In the genomic region with DNA sequence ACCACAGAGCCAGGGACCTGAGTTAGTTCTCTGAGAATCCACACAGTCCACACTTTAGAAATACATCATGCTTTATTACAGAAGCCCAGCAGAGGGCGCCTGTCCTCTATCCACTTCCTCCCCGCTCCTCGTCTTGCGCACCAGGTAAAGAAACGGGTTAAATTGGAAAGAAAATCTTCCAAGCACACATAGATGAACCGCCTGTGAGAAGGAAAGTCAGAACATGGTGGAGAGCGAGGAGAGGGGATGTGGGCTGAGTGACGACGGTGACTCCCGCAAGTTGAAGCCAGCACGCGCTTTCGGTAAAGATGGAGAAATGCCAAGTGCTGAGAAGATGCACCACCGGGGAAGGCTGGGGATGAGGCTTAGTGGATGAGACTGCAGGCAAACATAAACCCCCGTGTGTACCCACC, we compare ENCODE assay signal across 8 mouse cellular contexts. TPM values are rescaled to one million over a fixed set of nuclear protein-coding genes. Genes with fewer than 3 reads are reported as not detected.
A peak's percentile ranks its signal among the peaks of the same experiment; 100 is the strongest.
DNase-seq lines count a peak whose midpoint lies in the region; ATAC-seq and TF ChIP-seq lines count a peak whose summit lies in the region.

No protein-coding gene starts in this region.

- 4% methylated on average over 15 of the region's 15 CpGs for WGBS in forebrain, embryonic 10.5 days
- WGBS in heart, postnatal 0 days = under 1% methylated on average over 15 of the region's 15 CpGs
- WGBS in liver, embryonic 16.5 days (ENCODE audit: insufficient replicate concordance) = 3% methylated on average over 15 of the region's 15 CpGs
- 1% methylated on average over 15 of the region's 15 CpGs for WGBS in neural tube, embryonic 14.5 days

- H3K9me3 ChIP-seq in ES-Bruce4 (replicated peaks; ENCODE audit: control insufficient read depth, insufficient read depth, low read length, poor library complexity, severe bottlenecking) = no peaks in the 10 kb centered on the region
- H3K9me3 ChIP-seq in forebrain, embryonic 10.5 days = no peaks in the 10 kb centered on the region
- H3K9me3 ChIP-seq in heart, postnatal 0 days (replicated peaks; ENCODE audit: control insufficient read depth, low read length) = no peaks in the 10 kb centered on the region
- no peaks in the 10 kb centered on the region for H3K9me3 ChIP-seq in liver, embryonic 16.5 days (replicated peaks; ENCODE audit: control insufficient read depth, low read length)
- H3K9me3 ChIP-seq in neural tube, embryonic 14.5 days (ENCODE audit: control insufficient read depth, low read length) = no peaks in the 10 kb centered on the region

- H3K27me3 ChIP-seq in ES-Bruce4 (ENCODE audit: control insufficient read depth, insufficient read depth, low read length, poor library complexity, severe bottlenecking) = no peaks in the 10 kb centered on the region
- peaks cover 11% of the 10 kb centered on the region; the same call in 1 of the 2 replicates for H3K27me3 ChIP-seq in forebrain, embryonic 10.5 days (ENCODE audit: poor library complexity, severe bottlenecking)
- 0 out of 2 replicates have a peak, but pooled peaks cover 8% of the 10 kb centered on the region for H3K27me3 ChIP-seq in heart, postnatal 0 days (ENCODE audit: control insufficient read depth, insufficient read depth, low read length)
- no peaks in the 10 kb centered on the region; the same call in 1 of the 2 replicates for H3K27me3 ChIP-seq in liver, embryonic 16.5 days (ENCODE audit: control insufficient read depth, insufficient read depth, low read depth, low read length)
- H3K27me3 ChIP-seq in neural tube, embryonic 14.5 days (ENCODE audit: control insufficient read depth, insufficient read depth, low read length) = no peaks in the 10 kb centered on the region

- ATAC-seq in heart, postnatal 0 days (ENCODE audit: insufficient read depth, low read depth) = peak; percentile 27; the same call in 1 of the 2 replicates
- ATAC-seq in liver, embryonic 16.5 days (ENCODE audit: low read depth) = no peak
- peak; percentile 65 for ATAC-seq in neural tube, embryonic 14.5 days (ENCODE audit: low read depth)

- no peak for TF ChIP-seq EP300 in ES-Bruce4 (IDR thresholded peaks at IDR 0.05; ENCODE audit: insufficient read depth, low read depth, low read length)
- TF ChIP-seq EP300 in heart, postnatal 0 days (IDR thresholded peaks at IDR 0.05; ENCODE audit: low read depth) = no peak

- peaks cover 2% of the 10 kb centered on the region for H3K4me1 ChIP-seq in ES-Bruce4 (ENCODE audit: control insufficient read depth, insufficient read depth, low read length)
- peaks cover 11% of the 10 kb centered on the region for H3K4me1 ChIP-seq in forebrain, embryonic 10.5 days
- H3K4me1 ChIP-seq in heart, postnatal 0 days (ENCODE audit: control insufficient read depth, insufficient read depth) = peaks cover 4% of the 10 kb centered on the region; the same call in 1 of the 2 replicates
- H3K4me1 ChIP-seq in liver, embryonic 16.5 days (ENCODE audit: control insufficient read depth, low read depth, low read length) = no peaks in the 10 kb centered on the region
- 0 out of 2 replicates have a peak, but pooled peaks cover 3% of the 10 kb centered on the region for H3K4me1 ChIP-seq in neural tube, embryonic 14.5 days (ENCODE audit: control insufficient read depth, insufficient read depth, low read length)

- no peaks in the 10 kb centered on the region for H3K36me3 ChIP-seq in ES-Bruce4 (ENCODE audit: control insufficient read depth, insufficient read depth, low read length, poor library complexity, severe bottlenecking)
- no peaks in the 10 kb centered on the region for H3K36me3 ChIP-seq in forebrain, embryonic 10.5 days (replicated peaks)
- H3K36me3 ChIP-seq in heart, postnatal 0 days (replicated peaks; ENCODE audit: control insufficient read depth, insufficient read depth, low read length) = no peaks in the 10 kb centered on the region
- H3K36me3 ChIP-seq in liver, embryonic 16.5 days (ENCODE audit: control insufficient read depth, insufficient read depth) = no peaks in the 10 kb centered on the region
- no peaks in the 10 kb centered on the region for H3K36me3 ChIP-seq in neural tube, embryonic 14.5 days (ENCODE audit: control insufficient read depth, insufficient read depth, low read length)

- peak overlapping the region; percentile 56 for H3K9ac ChIP-seq in ES-Bruce4 (ENCODE audit: low read depth, poor library complexity, severe bottlenecking)
- H3K9ac ChIP-seq in heart, postnatal 0 days (replicated peaks; ENCODE audit: low read depth, low read length) = no peak overlapping the region
- no peak overlapping the region for H3K9ac ChIP-seq in liver, embryonic 16.5 days (ENCODE audit: low read depth, low read length)
- H3K9ac ChIP-seq in neural tube, embryonic 14.5 days (replicated peaks; ENCODE audit: low read depth, low read length) = no peak overlapping the region

- peak overlapping the region; percentile 72 for H3K4me2 ChIP-seq in heart, postnatal 0 days (ENCODE audit: low read depth, low read length)
- H3K4me2 ChIP-seq in liver, embryonic 16.5 days (ENCODE audit: low read depth, low read length) = peak overlapping the region; percentile 54
- peak overlapping the region; percentile 38 for H3K4me2 ChIP-seq in neural tube, embryonic 14.5 days (ENCODE audit: low read depth, low read length)

- TF ChIP-seq CTCF in ES-Bruce4 (IDR thresholded peaks at IDR 0.05; ENCODE audit: low read depth, low read length) = peak; percentile 70
- peak; percentile 78 for TF ChIP-seq CTCF in heart, postnatal 0 days (IDR thresholded peaks at IDR 0.05; ENCODE audit: low read depth)

- H3K4me3 ChIP-seq in ES-Bruce4 (ENCODE audit: low read depth, low read length) = peak overlapping the region; percentile 87
- H3K4me3 ChIP-seq in forebrain, embryonic 10.5 days = peak overlapping the region; percentile 51
- peak overlapping the region; percentile 47 for H3K4me3 ChIP-seq in heart, postnatal 0 days (ENCODE audit: low read depth, low read length)
- peak overlapping the region; percentile 32 for H3K4me3 ChIP-seq in liver, embryonic 16.5 days (ENCODE audit: low read depth, low read length)
- H3K4me3 ChIP-seq in neural tube, embryonic 14.5 days (ENCODE audit: low read depth, low read length) = peak overlapping the region; percentile 8

- peak; percentile 33 for DNase-seq in c-Kit-negative CD71-positive TER-119-positive erythroid progenitor cells, embryonic 14.5 days (ENCODE audit: low read depth, low spot score)
- DNase-seq in forebrain, embryonic 10.5 days (ENCODE audit: extremely low spot score, low spot score) = peak; percentile 74
- DNase-seq in heart, postnatal 0 days (ENCODE audit: low spot score) = peak; percentile 69
- DNase-seq in kidney, postnatal 4 days = peak; percentile 79 to 84
- peak; percentile 76 for DNase-seq in thymus, postnatal 14 days

- 0 out of 2 replicates have a peak overlapping the region, but pooled peaks have one; percentile 5 for H3K27ac ChIP-seq in ES-Bruce4 (ENCODE audit: insufficient read depth, low read length)
- peak overlapping the region; percentile 60 for H3K27ac ChIP-seq in forebrain, embryonic 10.5 days
- no peak overlapping the region for H3K27ac ChIP-seq in heart, postnatal 0 days (ENCODE audit: low read depth)
- H3K27ac ChIP-seq in liver, embryonic 16.5 days (ENCODE audit: low read length) = no peak overlapping the region
- H3K27ac ChIP-seq in neural tube, embryonic 14.5 days (ENCODE audit: low read depth, low read length) = no peak overlapping the region

- no peak for TF ChIP-seq POLR2A in ES-Bruce4 (IDR thresholded peaks at IDR 0.05; ENCODE audit: insufficient read depth, low read length)

RNA-seq across cellular contexts. Expression of gene Mucl3, which starts 7.8 kb away (rescaled TPM):
- 1.3 and 2.5 TPM in 2 replicates for polyA plus RNA-seq in ES-Bruce4 (2011; ENCODE audit: insufficient read depth, insufficient read length, low read depth, missing spikeins)
- 0.12 and 0.14 TPM in 2 replicates for polyA plus RNA-seq in forebrain, embryonic 10.5 days (2016; fragmentation: Nextera tagmentation; extraction: Ambion mirVana)
- not detected in 2 replicates for total RNA-seq in heart, postnatal 0 days (2014; rRNA removed; ENCODE audit: low replicate concordance)
- not detected in 2 replicates for polyA plus RNA-seq in heart, postnatal 0 days (2015; fragmentation: Nextera tagmentation; extraction: Ambion mirVana)
- polyA plus RNA-seq in liver, embryonic 16.5 days (2015; fragmentation: Nextera tagmentation; extraction: Ambion mirVana) = not detected in 2 replicates
- not detected in 2 replicates for polyA plus RNA-seq in neural tube, embryonic 14.5 days (2014; fragmentation: Nextera tagmentation; extraction: Ambion mirVana)

RNA-seq across cellular contexts. Expression of gene Gm9573, which starts 9.3 kb away (rescaled TPM):
- polyA plus RNA-seq in ES-Bruce4 (2011; ENCODE audit: insufficient read depth, insufficient read length, low read depth, missing spikeins) = not detected in 2 replicates
- polyA plus RNA-seq in forebrain, embryonic 10.5 days (2016; fragmentation: Nextera tagmentation; extraction: Ambion mirVana) = not detected in 2 replicates
- total RNA-seq in heart, postnatal 0 days (2014; rRNA removed; ENCODE audit: low replicate concordance) = not detected in 2 replicates
- polyA plus RNA-seq in heart, postnatal 0 days (2015; fragmentation: Nextera tagmentation; extraction: Ambion mirVana) = not detected in 2 replicates
- not detected in 2 replicates for polyA plus RNA-seq in liver, embryonic 16.5 days (2015; fragmentation: Nextera tagmentation; extraction: Ambion mirVana)
- not detected in 2 replicates for polyA plus RNA-seq in neural tube, embryonic 14.5 days (2014; fragmentation: Nextera tagmentation; extraction: Ambion mirVana)

RNA-seq across cellular contexts. Expression of gene Vars2, which starts 31.7 kb away (rescaled TPM):
- 35.2 and 41.1 TPM in 2 replicates for polyA plus RNA-seq in ES-Bruce4 (2011; ENCODE audit: insufficient read depth, insufficient read length, low read depth, missing spikeins)
- polyA plus RNA-seq in forebrain, embryonic 10.5 days (2016; fragmentation: Nextera tagmentation; extraction: Ambion mirVana) = 19.3 and 20.2 TPM in 2 replicates
- total RNA-seq in heart, postnatal 0 days (2014; rRNA removed; ENCODE audit: low replicate concordance) = 25.5 and 59.8 TPM in 2 replicates
- 9.4 and 9.8 TPM in 2 replicates for polyA plus RNA-seq in heart, postnatal 0 days (2015; fragmentation: Nextera tagmentation; extraction: Ambion mirVana)
- polyA plus RNA-seq in liver, embryonic 16.5 days (2015; fragmentation: Nextera tagmentation; extraction: Ambion mirVana) = 4.9 and 6.5 TPM in 2 replicates
- 10.7 and 11.7 TPM in 2 replicates for polyA plus RNA-seq in neural tube, embryonic 14.5 days (2014; fragmentation: Nextera tagmentation; extraction: Ambion mirVana)

RNA-seq across cellular contexts. Expression of gene Sfta2, which starts 34.4 kb away (rescaled TPM):
- polyA plus RNA-seq in ES-Bruce4 (2011; ENCODE audit: insufficient read depth, insufficient read length, low read depth, missing spikeins) = not detected in 2 replicates
- polyA plus RNA-seq in forebrain, embryonic 10.5 days (2016; fragmentation: Nextera tagmentation; extraction: Ambion mirVana) = not detected in 2 replicates
- total RNA-seq in heart, postnatal 0 days (2014; rRNA removed; ENCODE audit: low replicate concordance) = not detected in 2 replicates
- polyA plus RNA-seq in heart, postnatal 0 days (2015; fragmentation: Nextera tagmentation; extraction: Ambion mirVana) = not detected in 2 replicates
- polyA plus RNA-seq in liver, embryonic 16.5 days (2015; fragmentation: Nextera tagmentation; extraction: Ambion mirVana) = not detected in 2 replicates
- polyA plus RNA-seq in neural tube, embryonic 14.5 days (2014; fragmentation: Nextera tagmentation; extraction: Ambion mirVana) = not detected in 2 replicates

RNA-seq across cellular contexts. Expression of gene Gtf2h4, which starts 37.8 kb away (rescaled TPM):
- 80.7 and 105 TPM in 2 replicates for polyA plus RNA-seq in ES-Bruce4 (2011; ENCODE audit: insufficient read depth, insufficient read length, low read depth, missing spikeins)
- polyA plus RNA-seq in forebrain, embryonic 10.5 days (2016; fragmentation: Nextera tagmentation; extraction: Ambion mirVana) = 59.3 and 62.3 TPM in 2 replicates
- 21.0 and 24.2 TPM in 2 replicates for total RNA-seq in heart, postnatal 0 days (2014; rRNA removed; ENCODE audit: low replicate concordance)
- polyA plus RNA-seq in heart, postnatal 0 days (2015; fragmentation: Nextera tagmentation; extraction: Ambion mirVana) = 18.0 and 21.2 TPM in 2 replicates
- 21.4 and 21.6 TPM in 2 replicates for polyA plus RNA-seq in liver, embryonic 16.5 days (2015; fragmentation: Nextera tagmentation; extraction: Ambion mirVana)
- 20.7 and 21.0 TPM in 2 replicates for polyA plus RNA-seq in neural tube, embryonic 14.5 days (2014; fragmentation: Nextera tagmentation; extraction: Ambion mirVana)

Comparison
In these comparisons a context has a peak if more than half of its experiments do, and no peak if none do; other contexts are left out.
1. H3K27ac ChIP-seq: peak in ES-Bruce4 (single experiment) and forebrain, embryonic 10.5 days (single experiment); none in heart, postnatal 0 days (single experiment), liver, embryonic 16.5 days (single experiment) and neural tube, embryonic 14.5 days (single experiment).
2. H3K4me3 ChIP-seq: peak in every context shown above with its lines; median percentile 87 in ES-Bruce4; 51 in forebrain, embryonic 10.5 days; 47 in heart, postnatal 0 days; 32 in liver, embryonic 16.5 days; 8 in neural tube, embryonic 14.5 days.
3. Peak in every context shown above with its lines, with median percentiles within 50 percentile points of each other: DNase-seq and H3K4me2 ChIP-seq.